Mouse (Mus musculus) olfactory bulb, adult 2 months (tissue): ENCODE measurements around the gene Tpcn2.

Source experiments
- CTCF ChIP-seq: fragments of 200-500 bp; IDR thresholded peaks from 2 replicates; pipeline ENCODE4 v1.5.1; 2012; ENCODE audit warnings: low read depth, mild to moderate bottlenecking, low read length, moderate library complexity; ENCODE audit not compliant: insufficient read depth
- POLR2A ChIP-seq: fragments of 200-500 bp; IDR thresholded peaks from 2 replicates; pipeline ENCODE4 v1.6.1; 2012; ENCODE audit warnings: mild to moderate bottlenecking, low read depth, low read length, moderate library complexity; ENCODE audit not compliant: insufficient read depth

DNA sequence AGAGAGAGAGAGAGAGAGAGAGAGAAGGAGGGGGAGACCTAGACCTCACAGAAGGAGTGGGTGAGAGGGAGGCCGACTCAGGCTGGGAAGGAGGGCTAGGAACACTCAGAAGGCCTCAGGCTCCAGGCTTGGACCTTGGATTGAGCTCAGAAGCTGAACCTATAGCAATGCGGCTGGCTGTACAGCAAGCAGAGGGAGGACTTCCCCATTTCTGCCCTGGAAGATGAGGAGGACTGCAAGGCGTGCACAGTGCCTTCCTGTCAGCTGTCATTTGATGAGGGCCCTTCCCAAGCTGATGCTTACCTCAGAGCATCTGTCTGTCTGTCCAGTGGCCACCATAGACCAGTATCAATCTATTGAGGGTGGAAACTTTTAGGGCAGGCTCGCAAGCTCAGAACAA lies 134.9 kb downstream of the Tpcn2 start:
- TF ChIP-seq CTCF (no peak), POLR2A (no peak)
